Mouse (Mus musculus): ENCODE data around the gene Bcl2. TPM values are rescaled to one million over a fixed set of nuclear protein-coding genes. Genes with fewer than 3 reads are reported as not detected.
"Not testable (repeated sequence)": the region's sequence is repeated elsewhere in the genome, so short reads cannot be mapped to it uniquely, and the experiment has no call there.

Gene Bcl2
- polyA plus RNA-seq, 1 experiment, result 10.7 TPM

DNA sequence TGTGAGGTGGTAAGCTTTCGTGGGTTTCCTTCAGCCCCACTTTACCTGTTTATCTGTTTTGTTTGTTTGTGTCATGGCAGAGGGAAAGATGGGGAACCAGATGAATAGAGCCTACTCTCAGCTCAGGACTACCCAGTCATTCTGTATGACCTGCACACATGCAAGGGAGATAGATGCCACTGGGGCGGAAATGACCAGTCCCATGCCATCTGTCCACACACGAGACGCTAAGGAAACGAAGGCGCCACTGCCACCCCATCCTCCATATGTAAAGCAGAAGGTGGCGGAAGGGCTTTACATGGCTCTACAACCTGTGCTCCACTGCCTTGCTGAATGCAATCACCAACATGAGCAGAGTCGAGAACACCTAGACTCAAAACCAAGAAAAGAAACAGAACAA, 22.1 kb upstream of the Bcl2 start:
- no peak overlapping the region for H3K4me3 ChIP-seq (ENCODE audit: control insufficient read depth, insufficient read depth, low read length)

DNA sequence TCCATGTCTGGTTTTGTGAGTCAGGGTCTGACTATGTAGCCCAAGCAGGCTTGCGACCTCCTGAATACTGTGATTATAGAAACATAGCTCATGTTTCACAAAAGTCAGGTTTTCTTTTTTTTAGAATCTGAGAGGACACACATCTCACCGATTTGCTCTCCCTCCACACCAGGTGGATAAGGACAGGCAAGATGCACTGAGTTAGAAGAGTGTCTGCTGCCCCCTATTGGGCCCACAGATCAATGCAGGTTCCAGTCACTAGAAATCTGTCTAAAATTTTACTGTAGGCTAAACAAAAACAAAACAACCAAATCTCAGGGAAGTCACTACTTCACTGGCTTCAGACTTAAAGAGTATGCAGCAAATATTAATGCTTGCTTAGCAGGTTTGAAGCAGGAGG, 21.5 kb upstream of the Bcl2 start:
- no peak overlapping the region for H3K27ac ChIP-seq (ENCODE audit: control insufficient read depth, insufficient read depth, low read length)
- DNase-seq, result peak; percentile 53
- no peak for TF ChIP-seq CTCF (IDR thresholded peaks at IDR 0.05; ENCODE audit: borderline replicate concordance, control insufficient read depth, extremely low read depth, insufficient read depth, low read length, poor library complexity)
- no peak for TF ChIP-seq POLR2A (IDR thresholded peaks at IDR 0.05; ENCODE audit: control insufficient read depth, extremely low read depth, insufficient read depth, low read length, poor library complexity)
- no peak overlapping the region for H3K4me3 ChIP-seq (ENCODE audit: control insufficient read depth, insufficient read depth, low read length)
- WGBS, result 58% methylated on average over 2 of the region's 2 CpGs
- H3K4me1 ChIP-seq (replicated peaks; ENCODE audit: control insufficient read depth, insufficient read depth, low read length), result no peaks in the 10 kb centered on the region
- peaks cover 16% of the 10 kb centered on the region for H3K36me3 ChIP-seq (ENCODE audit: control insufficient read depth, insufficient read depth, low read length)
- no peaks in the 10 kb centered on the region for H3K27me3 ChIP-seq (ENCODE audit: control insufficient read depth, insufficient read depth, low read length)

More for the DNA sequence above, 22.1 kb upstream of the Bcl2 start:
- Histone ChIP-seq H3K27ac (ENCODE audit: control insufficient read depth, insufficient read depth, low read length) (no peak overlapping the region), H3K4me1 (replicated peaks; ENCODE audit: control insufficient read depth, insufficient read depth, low read length) (no peaks in the 10 kb centered on the region), H3K36me3 (ENCODE audit: control insufficient read depth, insufficient read depth, low read length) (peaks cover 16% of the 10 kb centered on the region), H3K27me3 (ENCODE audit: control insufficient read depth, insufficient read depth, low read length) (no peaks in the 10 kb centered on the region)
- no peak for DNase-seq
- TF ChIP-seq POLR2A (IDR thresholded peaks at IDR 0.05; ENCODE audit: control insufficient read depth, extremely low read depth, insufficient read depth, low read length, poor library complexity) (no peak), CTCF (IDR thresholded peaks at IDR 0.05; ENCODE audit: borderline replicate concordance, control insufficient read depth, extremely low read depth, insufficient read depth, low read length, poor library complexity) (no peak)
- WGBS, result 98% methylated on average over 8 of the region's 8 CpGs

DNA sequence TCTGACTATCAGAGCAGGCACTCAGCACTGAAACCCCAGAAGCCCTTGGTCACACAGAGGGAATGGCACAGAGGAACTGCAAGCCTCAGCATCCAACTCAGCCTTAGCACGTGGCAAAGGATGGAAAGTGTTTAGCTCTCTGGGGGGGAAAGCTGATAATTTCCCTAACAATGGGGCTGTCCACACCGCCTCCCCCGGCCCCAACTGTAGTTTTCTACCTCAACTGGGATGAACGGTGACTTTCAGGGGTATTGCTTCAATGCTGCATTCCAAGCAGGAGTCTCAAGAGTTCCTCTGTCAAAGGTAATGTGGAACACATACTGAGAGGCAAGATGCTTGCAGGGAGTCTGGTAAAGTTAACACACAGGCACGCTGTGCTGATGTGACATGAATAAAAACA, 8.0 kb upstream of the Bcl2 start:
- 94% methylated on average over 5 of the region's 5 CpGs for WGBS
- Histone ChIP-seq H3K4me1 (replicated peaks; ENCODE audit: control insufficient read depth, insufficient read depth, low read length) (no peaks in the 10 kb centered on the region), H3K4me3 (ENCODE audit: control insufficient read depth, insufficient read depth, low read length) (no peak overlapping the region), H3K36me3 (ENCODE audit: control insufficient read depth, insufficient read depth, low read length) (peaks cover 7% of the 10 kb centered on the region; the same call in 1 of the 2 replicates), H3K27me3 (ENCODE audit: control insufficient read depth, insufficient read depth, low read length) (no peaks in the 10 kb centered on the region), H3K27ac (ENCODE audit: control insufficient read depth, insufficient read depth, low read length) (no peak overlapping the region)
- no peak for TF ChIP-seq POLR2A (IDR thresholded peaks at IDR 0.05; ENCODE audit: control insufficient read depth, extremely low read depth, insufficient read depth, low read length, poor library complexity)
- no peak for TF ChIP-seq CTCF (IDR thresholded peaks at IDR 0.05; ENCODE audit: borderline replicate concordance, control insufficient read depth, extremely low read depth, insufficient read depth, low read length, poor library complexity)
- DNase-seq, result no peak

DNA sequence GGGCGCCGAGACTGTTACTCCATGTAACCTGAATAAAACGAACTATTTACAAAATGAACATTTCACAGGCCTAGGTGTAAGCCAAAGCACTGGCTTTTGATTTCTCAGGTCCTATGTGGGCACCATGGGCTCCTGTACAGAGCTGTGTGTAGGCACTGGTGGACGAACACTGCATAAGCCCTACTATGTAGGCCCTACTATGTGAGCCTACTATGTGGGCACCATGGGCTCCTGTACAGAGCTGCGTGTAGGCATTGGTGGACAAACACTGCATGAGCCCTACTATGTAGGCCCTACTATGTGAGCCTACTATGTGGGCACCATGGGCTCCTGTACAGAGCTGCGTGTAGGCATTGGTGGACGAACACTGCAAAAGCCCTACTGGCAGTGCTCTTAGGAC, 3.7 kb upstream of the Bcl2 start:
- 81% methylated on average over 7 of the region's 7 CpGs for WGBS

DNA sequence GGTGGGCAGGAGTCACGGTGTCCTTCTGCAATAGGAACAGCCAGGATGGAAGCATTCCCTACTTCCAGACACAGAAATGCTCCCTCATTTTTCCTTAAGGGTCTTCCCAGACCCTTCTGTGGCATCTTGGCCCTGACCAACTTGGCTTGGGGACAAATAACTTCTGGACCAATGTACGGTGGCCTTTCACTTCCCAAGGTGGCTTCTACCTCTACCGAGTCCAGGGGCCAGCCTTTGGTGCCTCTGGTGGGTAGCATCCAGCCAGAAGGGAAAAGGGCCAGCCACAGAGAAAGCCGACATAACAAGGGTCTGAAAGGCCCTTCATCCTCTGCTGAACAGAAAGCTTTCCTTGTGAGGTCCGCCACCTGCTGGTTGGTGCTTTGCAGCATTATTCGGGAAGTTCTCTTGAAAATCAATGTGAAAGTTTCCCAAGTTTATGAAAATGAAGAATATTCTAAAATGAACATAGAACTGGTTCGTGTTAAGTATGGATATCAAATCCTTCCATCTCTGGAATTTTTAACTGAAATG, 3.1 kb upstream of the Bcl2 start:
- DNase-seq, result peak; percentile 82
- WGBS, result 34% methylated on average over 7 of the region's 7 CpGs
- no peaks in the 10 kb centered on the region for H3K36me3 ChIP-seq (ENCODE audit: control insufficient read depth, insufficient read depth, low read length)

More for the DNA sequence above, 3.7 kb upstream of the Bcl2 start:
- H3K4me1 ChIP-seq (replicated peaks; ENCODE audit: control insufficient read depth, insufficient read depth, low read length); H3K27me3 ChIP-seq (ENCODE audit: control insufficient read depth, insufficient read depth, low read length); H3K27ac ChIP-seq (ENCODE audit: control insufficient read depth, insufficient read depth, low read length); H3K36me3 ChIP-seq (ENCODE audit: control insufficient read depth, insufficient read depth, low read length); H3K4me3 ChIP-seq (ENCODE audit: control insufficient read depth, insufficient read depth, low read length); DNase-seq: not testable (repeated sequence)

DNA sequence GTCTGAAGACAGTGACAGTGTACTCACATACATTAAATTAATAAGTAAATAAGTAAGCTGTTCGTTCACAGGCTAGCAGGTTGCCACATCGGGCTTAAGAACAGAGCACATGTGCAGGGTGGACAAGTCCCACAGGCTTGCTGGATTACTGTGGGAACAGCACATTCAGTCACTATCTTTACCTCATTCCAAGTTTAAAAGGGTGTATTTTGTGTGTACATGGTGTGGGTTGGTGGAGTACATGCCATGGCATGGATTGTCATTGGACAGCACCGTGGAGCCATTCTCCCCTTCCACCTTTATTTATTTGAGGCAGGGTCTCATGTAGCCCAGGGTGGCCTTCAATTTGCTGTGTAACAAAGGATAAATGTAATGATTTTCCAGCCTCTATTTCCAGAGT, 2.1 kb upstream of the Bcl2 start:
- DNase-seq, result no peak
- Histone ChIP-seq H3K27ac (ENCODE audit: control insufficient read depth, insufficient read depth, low read length) (no peak overlapping the region), H3K27me3 (ENCODE audit: control insufficient read depth, insufficient read depth, low read length) (no peaks in the 10 kb centered on the region), H3K4me1 (replicated peaks; ENCODE audit: control insufficient read depth, insufficient read depth, low read length) (peaks cover 16% of the 10 kb centered on the region), H3K36me3 (ENCODE audit: control insufficient read depth, insufficient read depth, low read length) (no peaks in the 10 kb centered on the region), H3K4me3 (ENCODE audit: control insufficient read depth, insufficient read depth, low read length) (no peak overlapping the region)
- 98% methylated on average over 3 of the region's 3 CpGs for WGBS
- TF ChIP-seq POLR2A (IDR thresholded peaks at IDR 0.05; ENCODE audit: control insufficient read depth, extremely low read depth, insufficient read depth, low read length, poor library complexity) (no peak), CTCF (IDR thresholded peaks at IDR 0.05; ENCODE audit: borderline replicate concordance, control insufficient read depth, extremely low read depth, insufficient read depth, low read length, poor library complexity) (no peak)

More for the DNA sequence above, 3.1 kb upstream of the Bcl2 start:
- no peaks in the 10 kb centered on the region for H3K27me3 ChIP-seq (ENCODE audit: control insufficient read depth, insufficient read depth, low read length)
- H3K4me3 ChIP-seq (ENCODE audit: control insufficient read depth, insufficient read depth, low read length), result no peak overlapping the region
- TF ChIP-seq CTCF (IDR thresholded peaks at IDR 0.05; ENCODE audit: borderline replicate concordance, control insufficient read depth, extremely low read depth, insufficient read depth, low read length, poor library complexity), result no peak
- TF ChIP-seq POLR2A (IDR thresholded peaks at IDR 0.05; ENCODE audit: control insufficient read depth, extremely low read depth, insufficient read depth, low read length, poor library complexity), result no peak
- H3K27ac ChIP-seq (ENCODE audit: control insufficient read depth, insufficient read depth, low read length), result no peak overlapping the region
- peaks cover 12% of the 10 kb centered on the region for H3K4me1 ChIP-seq (replicated peaks; ENCODE audit: control insufficient read depth, insufficient read depth, low read length)

Measured in thymus, adult 2 months (tissue).